Mouse (Mus musculus) MEL (cell line): ENCODE measurements around the gene Trim47. TPM values are rescaled to one million over a fixed set of nuclear protein-coding genes. Genes with fewer than 3 reads are reported as not detected.
A peak's percentile ranks its signal among the peaks of the same experiment; 100 is the strongest.

Experiments used
- DNase-seq: peaks from one replicate; pipeline ENCODE4 v3.0.0; 2011; ENCODE audit warnings: low read depth, low spot score
- H3K27ac ChIP-seq: 2 replicates; pipeline ENCODE4 v1.5.1; 2012; ENCODE audit warnings: low read depth, mild to moderate bottlenecking, control low read depth, low read length, moderate library complexity; ENCODE audit not compliant: control insufficient read depth
- H3K27me3 ChIP-seq, 2 experiments: fragments of 150-350 bp in 1 of 2; sonication (generic) in 1 of 2; 2 replicates each; pipeline ENCODE4 v1.6.1; 2012; ENCODE audit warnings: low read length in 2 of 2, mild to moderate bottlenecking in 2 of 2, improper control_type of control experiment in 1 of 2, moderate library complexity in 1 of 2; ENCODE audit not compliant: insufficient read depth in 2 of 2, control insufficient read depth in 1 of 2
- H3K36me3 ChIP-seq, 2 experiments: 2 replicates each; pipeline ENCODE4 v1.6.1; 2012 to 2014; ENCODE audit warnings: low read length in 2 of 2, improper control_type of control experiment in 1 of 2, inconsistent platforms in 1 of 2, mild to moderate bottlenecking in 1 of 2; ENCODE audit not compliant: insufficient read depth in 2 of 2, control insufficient read depth in 1 of 2
- H3K4me1 ChIP-seq, 2 experiments: fragments of 150-350 bp in 1 of 2; sonication (generic) in 1 of 2; 2 replicates each; pipeline ENCODE4 v1.6.1; 2012; ENCODE audit warnings: low read length in 2 of 2, improper control_type of control experiment in 1 of 2, mild to moderate bottlenecking in 1 of 2; ENCODE audit not compliant: insufficient read depth in 2 of 2, control insufficient read depth in 1 of 2
- H3K4me3 ChIP-seq, 2 experiments: fragments of 150-350 bp in 1 of 2; sonication (generic) in 1 of 2; 2 replicates each; pipeline ENCODE4 v1.5.1; 2012; ENCODE audit warnings: low read depth in 2 of 2, low read length in 2 of 2, mild to moderate bottlenecking in 2 of 2, moderate library complexity in 2 of 2, control low read depth in 1 of 2, improper control_type of control experiment in 1 of 2; ENCODE audit not compliant: control insufficient read depth in 1 of 2, insufficient read depth in 1 of 2
- H3K79me2 ChIP-seq: 2 replicates; pipeline ENCODE4 v1.6.1; 2012; ENCODE audit warnings: mild to moderate bottlenecking, low read length, moderate library complexity; ENCODE audit not compliant: control insufficient read depth, poor library complexity, insufficient read depth
- H3K9ac ChIP-seq: 2 replicates; pipeline ENCODE4 v1.6.1; 2012; ENCODE audit warnings: low read depth, mild to moderate bottlenecking, control low read depth, low read length, moderate library complexity; ENCODE audit not compliant: control insufficient read depth, poor library complexity, severe bottlenecking
- H3K9me3 ChIP-seq: fragments of 150-350 bp; sonication (generic); replicated peaks from 2 replicates; pipeline ENCODE4 v1.6.1; 2012; ENCODE audit warnings: mild to moderate bottlenecking, low read length, improper control_type of control experiment, moderate library complexity; ENCODE audit not compliant: insufficient read depth
- BHLHE40 ChIP-seq: IDR thresholded peaks from 2 replicates; pipeline ENCODE4 v1.6.1; 2012; ENCODE audit warnings: low read depth, mild to moderate bottlenecking, inconsistent platforms, low read length, improper control_type of control experiment, borderline replicate concordance
- CHD1 ChIP-seq: IDR thresholded peaks from 2 replicates; pipeline ENCODE4 v1.6.1; 2012; ENCODE audit warnings: low read depth, mild to moderate bottlenecking, inconsistent platforms, low read length, improper control_type of control experiment
- CHD2 ChIP-seq: IDR thresholded peaks from 2 replicates; pipeline ENCODE4 v1.6.1; 2011; ENCODE audit warnings: low read length, improper control_type of control experiment
- CTCF ChIP-seq, 3 experiments: IDR thresholded peaks in 2 of 3; conservative IDR thresholded peaks in 1 of 3; 2 replicates each; pipeline ENCODE4 v1.5.1; 2011 to 2012; ENCODE audit warnings: low read length in 3 of 3, low read depth in 2 of 3, mild to moderate bottlenecking in 2 of 3, improper control_type of control experiment in 1 of 3, inconsistent platforms in 1 of 3, mixed read lengths in 1 of 3, moderate library complexity in 1 of 3; ENCODE audit not compliant: control insufficient read depth in 1 of 3, insufficient read depth in 1 of 3, poor library complexity in 1 of 3, severe bottlenecking in 1 of 3
- E2F4 ChIP-seq: IDR thresholded peaks from 2 replicates; pipeline ENCODE4 v1.6.1; 2011; ENCODE audit warnings: low read depth, low read length, improper control_type of control experiment, borderline replicate concordance
- ELF1 ChIP-seq: IDR thresholded peaks from 2 replicates; pipeline ENCODE4 v1.6.1; 2014; ENCODE audit warnings: low read depth, mild to moderate bottlenecking, inconsistent platforms, low read length, improper control_type of control experiment, moderate library complexity
- EP300 ChIP-seq, 2 experiments: IDR thresholded peaks; 2 replicates each; pipeline ENCODE4 v1.6.1; 2011; ENCODE audit warnings: improper control_type of control experiment in 2 of 2, low read length in 2 of 2, low read depth in 1 of 2, mild to moderate bottlenecking in 1 of 2
- GABPA ChIP-seq: IDR thresholded peaks from 2 replicates; pipeline ENCODE4 v1.6.1; 2012; ENCODE audit warnings: low read depth, mild to moderate bottlenecking, inconsistent platforms, low read length, improper control_type of control experiment, moderate library complexity
- GATA1 ChIP-seq: IDR thresholded peaks from 2 replicates; pipeline ENCODE4 v1.6.1; 2011; ENCODE audit warnings: low read depth, low read length, improper control_type of control experiment
- HCFC1 ChIP-seq: IDR thresholded peaks from 2 replicates; pipeline ENCODE4 v1.6.1; 2012; ENCODE audit warnings: low read depth, mild to moderate bottlenecking, inconsistent platforms, low read length, improper control_type of control experiment, moderate library complexity
- JUND ChIP-seq: IDR thresholded peaks from 2 replicates; pipeline ENCODE4 v1.6.1; 2011; ENCODE audit warnings: low read depth, mild to moderate bottlenecking, improper control_type of control experiment, low read length
- KAT2A ChIP-seq: conservative IDR thresholded peaks from 2 replicates; pipeline ENCODE4 v1.6.1; 2012; ENCODE audit warnings: low read depth, low read length, improper control_type of control experiment, inconsistent platforms
- MAFK ChIP-seq: IDR thresholded peaks from 2 replicates; pipeline ENCODE4 v1.6.1; 2011; ENCODE audit warnings: low read depth, mild to moderate bottlenecking, low read length, improper control_type of control experiment, borderline replicate concordance
- MAX ChIP-seq: IDR thresholded peaks from 2 replicates; pipeline ENCODE4 v1.6.1; 2011; ENCODE audit warnings: low read length, improper control_type of control experiment
- MAZ ChIP-seq: IDR thresholded peaks from 2 replicates; pipeline ENCODE4 v1.6.1; 2012; ENCODE audit warnings: low read depth, mild to moderate bottlenecking, inconsistent platforms, low read length, improper control_type of control experiment
- MXI1 ChIP-seq: IDR thresholded peaks from 2 replicates; pipeline ENCODE4 v1.6.1; 2011; ENCODE audit warnings: mild to moderate bottlenecking, low read depth, low read length, improper control_type of control experiment
- MYB ChIP-seq: IDR thresholded peaks from 2 replicates; pipeline ENCODE4 v1.6.1; 2011; ENCODE audit warnings: mild to moderate bottlenecking, low read depth, low read length, improper control_type of control experiment
- MYC ChIP-seq: IDR thresholded peaks from 2 replicates; pipeline ENCODE4 v1.6.1; 2011; ENCODE audit warnings: low read depth, mild to moderate bottlenecking, low read length, improper control_type of control experiment, moderate library complexity
- NELFE ChIP-seq: IDR thresholded peaks from 2 replicates; pipeline ENCODE4 v1.6.1; 2011; ENCODE audit warnings: low read depth, low read length, improper control_type of control experiment
- NRF1 ChIP-seq: IDR thresholded peaks from 2 replicates; pipeline ENCODE4 v1.6.1; 2014; ENCODE audit warnings: low read depth, mild to moderate bottlenecking, inconsistent platforms, low read length, improper control_type of control experiment, moderate library complexity; ENCODE audit not compliant: poor library complexity, insufficient read depth, severe bottlenecking
- POLR2A ChIP-seq, 2 experiments: IDR thresholded peaks; 2 replicates each; pipeline ENCODE4 v1.6.1; 2011 to 2012; ENCODE audit warnings: low read length in 2 of 2, mild to moderate bottlenecking in 2 of 2, control low read depth in 1 of 2, improper control_type of control experiment in 1 of 2, low read depth in 1 of 2, moderate library complexity in 1 of 2; ENCODE audit not compliant: control insufficient read depth in 1 of 2, insufficient read depth in 1 of 2, poor library complexity in 1 of 2
- POLR2AphosphoS2 ChIP-seq: IDR thresholded peaks from 2 replicates; pipeline ENCODE4 v1.6.1; 2011; ENCODE audit warnings: low read length, improper control_type of control experiment
- POLR2AphosphoS5 ChIP-seq: IDR thresholded peaks from 2 replicates; pipeline ENCODE4 v1.6.1; 2012; ENCODE audit warnings: low read depth, borderline replicate concordance, mild to moderate bottlenecking, inconsistent platforms, low read length, moderate library complexity, mixed read lengths
- RAD21 ChIP-seq: IDR thresholded peaks from 2 replicates; pipeline ENCODE4 v1.6.1; 2011; ENCODE audit warnings: mild to moderate bottlenecking, low read depth, low read length, improper control_type of control experiment
- RCOR1 ChIP-seq: IDR thresholded peaks from 2 replicates; pipeline ENCODE4 v1.6.1; 2012; ENCODE audit warnings: low read depth, mild to moderate bottlenecking, inconsistent platforms, low read length, improper control_type of control experiment
- SMC3 ChIP-seq: IDR thresholded peaks from 2 replicates; pipeline ENCODE4 v1.6.1; 2011; ENCODE audit warnings: low read depth, low read length, improper control_type of control experiment
- TAL1 ChIP-seq: IDR thresholded peaks from 2 replicates; pipeline ENCODE4 v1.6.1; 2012; ENCODE audit warnings: mild to moderate bottlenecking, inconsistent platforms, low read length, moderate library complexity, mixed read lengths
- TCF12 ChIP-seq: IDR thresholded peaks from 2 replicates; pipeline ENCODE4 v1.6.1; 2014; ENCODE audit warnings: low read depth, mild to moderate bottlenecking, inconsistent platforms, low read length, improper control_type of control experiment, moderate library complexity
- UBTF ChIP-seq: IDR thresholded peaks from 2 replicates; pipeline ENCODE4 v1.6.1; 2012; ENCODE audit warnings: low read depth, mild to moderate bottlenecking, inconsistent platforms, low read length, improper control_type of control experiment, moderate library complexity, borderline replicate concordance; ENCODE audit not compliant: insufficient read depth
- USF1 ChIP-seq: IDR thresholded peaks from 2 replicates; pipeline ENCODE4 v1.6.1; 2014; ENCODE audit warnings: low read depth, mild to moderate bottlenecking, inconsistent platforms, low read length, improper control_type of control experiment, moderate library complexity
- USF2 ChIP-seq, 2 experiments: IDR thresholded peaks; 2 replicates each; pipeline ENCODE4 v1.6.1; 2011 to 2012; ENCODE audit warnings: improper control_type of control experiment in 2 of 2, low read length in 2 of 2, borderline replicate concordance in 1 of 2, inconsistent platforms in 1 of 2, low read depth in 1 of 2, mild to moderate bottlenecking in 1 of 2; ENCODE audit not compliant: insufficient read depth in 1 of 2
- ZC3H11A ChIP-seq: IDR thresholded peaks from 2 replicates; pipeline ENCODE4 v1.6.1; 2012; ENCODE audit warnings: low read depth, mild to moderate bottlenecking, inconsistent platforms, low read length, improper control_type of control experiment
- ZKSCAN1 ChIP-seq: IDR thresholded peaks from 2 replicates; pipeline ENCODE4 v1.6.1; 2012; ENCODE audit warnings: low read depth, mild to moderate bottlenecking, inconsistent platforms, low read length, improper control_type of control experiment, moderate library complexity
- ZMIZ1 ChIP-seq: IDR thresholded peaks from 2 replicates; pipeline ENCODE4 v1.6.1; 2012; ENCODE audit warnings: low read depth, mild to moderate bottlenecking, inconsistent platforms, low read length, improper control_type of control experiment, moderate library complexity
- ZNF384 ChIP-seq: IDR thresholded peaks from 2 replicates; pipeline ENCODE4 v1.6.1; 2012; ENCODE audit warnings: low read depth, mild to moderate bottlenecking, inconsistent platforms, low read length, improper control_type of control experiment
- polyA plus RNA-seq, 2 experiments: library from polyadenylated mRNA; stranded (reverse) in 1 of 2; unstranded in 1 of 2; fragments of >175 nt in 1 of 2; fragments of >200 nt in 1 of 2; gene quantifications; 2 replicates each; pipeline versions ENCODE4 v1.2.1 to v1.2.4; 2012; ENCODE audit warnings: low replicate concordance in 2 of 2, low read depth in 1 of 2; ENCODE audit not compliant: insufficient read length in 2 of 2, insufficient read depth in 1 of 2, missing spikeins in 1 of 2
- total RNA-seq: library from RNA; depleted of rRNA; stranded (reverse); fragments of 300-350 nt; gene quantifications from 2 replicates; pipeline ENCODE4 v1.2.3, GENCODE M21; 2012

Gene Trim47
- total and polyA plus RNA-seq, 3 experiments = 5.6 to 6.7 TPM; not detected in 1

DNA sequence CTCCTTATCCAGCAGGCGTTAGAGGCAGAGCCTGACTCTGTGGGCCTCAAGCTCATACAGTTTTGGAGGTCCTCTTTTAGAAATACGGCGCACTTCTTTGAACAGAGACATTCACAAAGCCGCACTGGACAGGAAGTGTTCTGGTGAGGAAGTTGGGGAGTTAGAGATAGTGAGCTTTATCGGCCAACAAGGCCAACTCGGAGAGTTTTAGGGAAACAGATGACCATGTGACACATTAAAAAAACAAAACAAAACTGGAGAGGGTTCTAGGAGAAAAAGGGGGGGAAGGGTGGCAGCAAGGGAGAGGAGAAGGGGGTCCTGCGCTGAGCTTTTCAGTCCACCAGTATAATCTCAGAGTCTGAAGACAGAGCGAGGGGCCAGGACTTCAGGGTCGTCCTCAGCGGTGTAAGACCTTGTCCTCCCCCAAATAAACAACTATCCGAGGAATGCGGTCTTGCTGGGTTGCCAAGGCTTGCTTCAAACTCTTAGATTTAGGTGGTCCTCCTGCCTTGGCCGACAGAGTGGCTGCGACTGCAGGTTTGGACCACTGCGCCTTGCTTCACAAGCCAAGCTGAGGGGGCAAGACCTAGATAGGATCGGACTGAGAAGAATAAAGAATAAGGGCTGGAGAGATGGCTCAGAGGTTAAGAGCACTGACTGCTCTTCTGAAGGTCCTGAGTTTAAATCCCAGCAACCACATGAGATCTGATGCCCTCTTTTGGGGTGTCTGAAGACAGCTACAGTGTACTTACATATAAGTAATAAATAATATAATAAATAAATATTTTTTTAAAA lies 33.0 kb downstream of the Trim47 start:
- DNase-seq = peak; percentile 91
- Histone ChIP-seq H3K79me2 (no peaks in the 10 kb centered on the region), H3K9me3 (no peaks in the 10 kb centered on the region), H3K4me3 (peak overlapping the region; percentile 49 to 60), H3K27me3 (no peaks in the 10 kb centered on the region), H3K9ac (peak overlapping the region; percentile 66), H3K36me3 (peaks cover 0 to 22% of the 10 kb centered on the region in 2 experiments; a peak in 2 of 4 replicates), H3K4me1 (peaks cover 12 to 20% of the 10 kb centered on the region in 2 experiments), H3K27ac (peak overlapping the region; percentile 94)
- TF ChIP-seq BHLHE40 (peak; percentile 71), GABPA (no peak), EP300 (IDR thresholded peaks at IDR 0.05; ENCODE audit: low read depth in 1 of 2, low read length in 2 of 2) (peak; percentile 97 to 98), POLR2AphosphoS2 (no peak), ZKSCAN1 (no peak), RCOR1 (peak; percentile 92), UBTF (no peak), MAZ (peak; percentile 83), MYB (peak; percentile 73; the same call in 1 of the 2 replicates), USF2 (IDR thresholded peaks at IDR 0.05; ENCODE audit: borderline replicate concordance in 1 of 2, insufficient read depth in 1 of 2, low read depth in 1 of 2, low read length in 2 of 2) (peak in 1 of 2 experiments; percentile 74; a peak in 2 of 4 replicates), MAFK (peak; percentile 55; the same call in 1 of the 2 replicates), TCF12 (peak; percentile 96), POLR2AphosphoS5 (no peak), RAD21 (no peak), HCFC1 (peak; percentile 67; the same call in 1 of the 2 replicates), NELFE (peak; percentile 22), NRF1 (no peak), POLR2A (IDR thresholded peaks at IDR 0.05; ENCODE audit: control insufficient read depth in 1 of 2, insufficient read depth in 1 of 2, low read depth in 1 of 2, low read length in 2 of 2, poor library complexity in 1 of 2) (peak in 1 of 2 experiments; percentile 44; a peak in 1 of 4 replicates), CHD1 (no peak), KAT2A (no peak), ZNF384 (peak; percentile 87), CHD2 (peak; percentile 74), MAX (peak; percentile 79), GATA1 (peak; percentile 98), TAL1 (peak; percentile 90), SMC3 (no peak), ZC3H11A (no peak), ELF1 (peak; percentile 66; the same call in 1 of the 2 replicates), USF1 (peak; percentile 94), ZMIZ1 (peak; percentile 45; the same call in 1 of the 2 replicates), JUND (peak; percentile 81; the same call in 1 of the 2 replicates), MXI1 (peak; percentile 85), CTCF (IDR thresholded peaks at IDR 0.05 in 2 of 3, conservative IDR thresholded peaks at IDR 0.05 in 1 of 3; ENCODE audit: control insufficient read depth in 1 of 3, insufficient read depth in 1 of 3, low read depth in 2 of 3, low read length in 3 of 3, poor library complexity in 1 of 3, severe bottlenecking in 1 of 3) (0 out of 6 replicates have a peak, but pooled peaks of 1 of the 3 experiments have one; percentile 0), E2F4 (no peak), MYC (peak; percentile 86)
